Mouse (Mus musculus): ENCODE results near the gene Tmem127.
"Not testable (repeated sequence)": the region's sequence is repeated elsewhere in the genome, so short reads cannot be mapped to it uniquely, and the experiment has no call there.

Gene Tmem127

GRCm38 (mm10) chr2:127262480-127262879 is 14.8 kb downstream of the Tmem127 start:
- no peak for DNase-seq (ENCODE audit: inconsistent age in 2 of 2, low spot score in 1 of 2)

GRCm38 (mm10) chr2:127267854-127268253 is 20.1 kb downstream of the Tmem127 start:
- DNase-seq (ENCODE audit: inconsistent age in 2 of 2, low spot score in 1 of 2) = no peak

GRCm38 (mm10) chr2:127269491-127270299 is 22.0 kb downstream of the Tmem127 start, which contains the start of gene Stard7:
Gene Stard7 (plus strand): TSS chr2:127270218.
- peak; percentile 97 to 98 for DNase-seq (ENCODE audit: inconsistent age in 2 of 2, low spot score in 1 of 2)

- peak; percentile 93 to 96 for DNase-seq (ENCODE audit: inconsistent age in 2 of 2, low spot score in 1 of 2)
Measured at GRCm38 (mm10) chr2:127270300-127271041, 22.8 kb downstream of the Tmem127 start.

GRCm38 (mm10) chr2:127271042-127271515 is 23.4 kb downstream of the Tmem127 start:
- peak in 1 of 2 experiments; percentile 78 for DNase-seq (ENCODE audit: inconsistent age in 2 of 2, low spot score in 1 of 2)

- DNase-seq (ENCODE audit: inconsistent age in 2 of 2, low spot score in 1 of 2) = not testable (repeated sequence)
Measured at GRCm38 (mm10) chr2:127272049-127272448, 24.3 kb downstream of the Tmem127 start.

- DNase-seq (ENCODE audit: inconsistent age in 2 of 2, low spot score in 1 of 2) = no peak
Measured at GRCm38 (mm10) chr2:127272806-127273205, 25.1 kb downstream of the Tmem127 start.

GRCm38 (mm10) chr2:127274590-127274989 is 26.9 kb downstream of the Tmem127 start:
- peak in 1 of 2 experiments; percentile 51 for DNase-seq (ENCODE audit: inconsistent age in 2 of 2, low spot score in 1 of 2)

GRCm38 (mm10) chr2:127275551-127276320 is 28.0 kb downstream of the Tmem127 start:
- peak in 1 of 2 experiments; percentile 70 for DNase-seq (ENCODE audit: inconsistent age in 2 of 2, low spot score in 1 of 2)

- DNase-seq (ENCODE audit: inconsistent age in 2 of 2, low spot score in 1 of 2) = no peak
Measured at GRCm38 (mm10) chr2:127278162-127278561, 30.5 kb downstream of the Tmem127 start.

GRCm38 (mm10) chr2:127292250-127292649 is 44.5 kb downstream of the Tmem127 start:
- DNase-seq (ENCODE audit: inconsistent age in 2 of 2, low spot score in 1 of 2) = no peak

GRCm38 (mm10) chr2:127297001-127297805 is 49.5 kb downstream of the Tmem127 start:
- peak; percentile 29 to 71 for DNase-seq (ENCODE audit: inconsistent age in 2 of 2, low spot score in 1 of 2)

- no peak for DNase-seq (ENCODE audit: inconsistent age in 2 of 2, low spot score in 1 of 2)
Measured at GRCm38 (mm10) chr2:127298056-127298455, 50.3 kb downstream of the Tmem127 start.

- peak in 1 of 2 experiments; percentile 17 for DNase-seq (ENCODE audit: inconsistent age in 2 of 2, low spot score in 1 of 2)
Measured at GRCm38 (mm10) chr2:127300701-127301100, 53.0 kb downstream of the Tmem127 start.

- peak in 1 of 2 experiments; percentile 16 for DNase-seq (ENCODE audit: inconsistent age in 2 of 2, low spot score in 1 of 2)
Measured at GRCm38 (mm10) chr2:127301883-127302282, 54.2 kb downstream of the Tmem127 start.

- DNase-seq (ENCODE audit: inconsistent age in 2 of 2, low spot score in 1 of 2) = not testable (repeated sequence)
Measured at GRCm38 (mm10) chr2:127304192-127304591, 56.5 kb downstream of the Tmem127 start.

GRCm38 (mm10) chr2:127304609-127305210 is 57.0 kb downstream of the Tmem127 start:
- DNase-seq (ENCODE audit: inconsistent age in 2 of 2, low spot score in 1 of 2) = no peak

- no peak for DNase-seq (ENCODE audit: inconsistent age in 2 of 2, low spot score in 1 of 2)
Measured at GRCm38 (mm10) chr2:127306123-127306522, 58.4 kb downstream of the Tmem127 start.

- DNase-seq (ENCODE audit: inconsistent age in 2 of 2, low spot score in 1 of 2) = no peak
Measured at GRCm38 (mm10) chr2:127307179-127307578, 59.5 kb downstream of the Tmem127 start.

- no peak for DNase-seq (ENCODE audit: inconsistent age in 2 of 2, low spot score in 1 of 2)
Measured at GRCm38 (mm10) chr2:127308660-127309059, 61.0 kb downstream of the Tmem127 start.
